Mouse (Mus musculus) stomach, postnatal 0 days (tissue): ENCODE measurements around the gene Chga.

Source experiments
- CTCF ChIP-seq: IDR thresholded peaks from 2 replicates; pipeline ENCODE4 v1.5.1; 2016; ENCODE audit warnings: antibody characterized with exemption, low read depth, mild to moderate bottlenecking, moderate library complexity
- EP300 ChIP-seq: optimal IDR thresholded peaks from 2 replicates; pipeline ENCODE3; 2016; ENCODE audit warnings: antibody characterized with exemption

GRCm38 (mm10) chr12:102505131-102505713 lies 49.5 kb upstream of the Chga start:
- no peak for TF ChIP-seq CTCF
- no peak for TF ChIP-seq EP300
